Mouse (Mus musculus) ES-E14 (cell line): ENCODE measurements around the gene Trappc5.

Experiments used
- CHD2 ChIP-seq: IDR thresholded peaks from 2 replicates; pipeline ENCODE4 v1.6.1; 2014; ENCODE audit warnings: mild to moderate bottlenecking, low read depth, low read length, inconsistent platforms
- MAFK ChIP-seq: IDR thresholded peaks from 2 replicates; pipeline ENCODE4 v1.6.1; 2014; ENCODE audit warnings: mild to moderate bottlenecking, low read depth, low read length, inconsistent platforms; ENCODE audit not compliant: insufficient read depth
- ZC3H11A ChIP-seq: IDR thresholded peaks from 2 replicates; pipeline ENCODE4 v1.6.1; 2012; ENCODE audit warnings: low read depth, mild to moderate bottlenecking, inconsistent platforms, low read length, borderline replicate concordance
- ZNF384 ChIP-seq: IDR thresholded peaks from 2 replicates; pipeline ENCODE4 v1.6.1; 2012; ENCODE audit warnings: low read depth, low read length, inconsistent platforms

- TF ChIP-seq MAFK: no peak
- TF ChIP-seq ZNF384: no peak
- TF ChIP-seq ZC3H11A: no peak
- no peak for TF ChIP-seq CHD2
These were observed 3.1 kb downstream of the Trappc5 start for GRCm38 (mm10) chr8:3679236-3679635.
